8 mouse cellular contexts compared by ENCODE assay signal in the genomic region with DNA sequence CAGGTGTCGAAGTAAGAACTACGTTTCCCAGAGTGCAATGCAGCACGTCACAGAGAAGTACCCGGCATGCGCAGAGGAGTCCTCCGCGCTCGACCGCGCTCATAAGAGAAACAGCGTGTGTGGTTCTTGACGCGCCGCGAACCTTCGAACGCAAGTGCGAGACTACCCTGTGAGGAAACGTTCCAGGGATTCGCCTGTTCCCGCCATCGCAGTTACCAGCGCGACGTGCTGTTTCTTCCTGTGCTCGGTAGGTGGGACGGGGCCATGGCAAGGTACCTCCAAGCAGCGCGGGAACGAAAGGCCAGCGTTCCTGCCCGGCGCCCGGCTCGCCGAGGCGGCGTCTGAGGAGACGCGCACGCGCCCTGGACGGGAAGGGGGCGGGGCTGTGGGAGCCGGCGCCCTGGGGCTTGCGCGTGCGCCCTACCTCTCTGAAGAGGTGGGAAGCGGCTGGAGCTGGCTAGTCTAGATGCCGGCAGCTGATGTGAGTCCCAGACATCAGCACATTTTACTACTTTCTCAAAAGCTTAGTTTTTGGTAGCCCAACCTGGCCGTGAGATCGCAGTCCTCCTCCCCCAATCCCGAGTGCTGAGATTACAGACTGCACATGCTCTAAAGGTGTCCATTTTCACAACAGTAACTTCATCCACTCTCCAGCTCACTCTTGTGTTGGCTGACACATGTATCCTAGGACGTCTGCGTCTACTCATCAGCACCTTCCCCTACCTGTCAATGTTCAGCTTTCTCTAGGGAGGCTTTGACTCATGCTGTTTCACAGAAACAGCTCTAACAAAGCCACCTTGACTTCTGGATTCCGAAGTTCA. TPM values are rescaled to one million over a fixed set of nuclear protein-coding genes. Genes with fewer than 3 reads are reported as not detected.
DNase-seq lines count a peak whose midpoint lies in the region; ATAC-seq and TF ChIP-seq lines count a peak whose summit lies in the region.

A gene (plus strand): TSS at position 79 of the 821 bp plus-strand sequence.

- H3K9me3 ChIP-seq in E14TG2a.4 (ENCODE audit: low read length) = no peaks in the 10 kb centered on the region
- H3K9me3 ChIP-seq in forebrain, embryonic 13.5 days (replicated peaks) = no peaks in the 10 kb centered on the region
- no peaks in the 10 kb centered on the region for H3K9me3 ChIP-seq in liver, postnatal 0 days (ENCODE audit: low read length)
- no peaks in the 10 kb centered on the region for H3K9me3 ChIP-seq in neural tube, embryonic 14.5 days (ENCODE audit: control insufficient read depth, low read length)

- no peak for TF ChIP-seq CTCF in E14TG2a.4 (conservative IDR thresholded peaks at IDR 0.05; ENCODE audit: low read length)
- no peak for TF ChIP-seq CTCF in liver, postnatal 0 days (IDR thresholded peaks at IDR 0.05; ENCODE audit: low read depth)

- H3K27me3 ChIP-seq in E14TG2a.4 (ENCODE audit: insufficient read depth, low read length) = no peaks in the 10 kb centered on the region
- no peaks in the 10 kb centered on the region for H3K27me3 ChIP-seq in forebrain, embryonic 13.5 days
- H3K27me3 ChIP-seq in liver, postnatal 0 days (ENCODE audit: insufficient read depth, low read length) = no peaks in the 10 kb centered on the region
- no peaks in the 10 kb centered on the region for H3K27me3 ChIP-seq in neural tube, embryonic 14.5 days (ENCODE audit: control insufficient read depth, insufficient read depth, low read length)

- TF ChIP-seq EP300 in liver, postnatal 0 days (IDR thresholded peaks at IDR 0.05; ENCODE audit: low read depth) = no peak

- peak within 1 kb of the TSS; percentile 88 for H3K4me3 ChIP-seq in E14TG2a.4 (replicated peaks; ENCODE audit: low read length)
- H3K4me3 ChIP-seq in forebrain, embryonic 13.5 days = peak within 1 kb of the TSS; percentile 62
- H3K4me3 ChIP-seq in liver, postnatal 0 days (ENCODE audit: low read depth, low read length) = peak within 1 kb of the TSS; percentile 60
- H3K4me3 ChIP-seq in neural tube, embryonic 14.5 days (ENCODE audit: low read depth, low read length) = peak within 1 kb of the TSS; percentile 61

- peak within 1 kb of the TSS; percentile 75 for H3K4me2 ChIP-seq in forebrain, embryonic 13.5 days
- peak within 1 kb of the TSS; percentile 83 for H3K4me2 ChIP-seq in liver, postnatal 0 days (ENCODE audit: low read depth, low read length)
- peak within 1 kb of the TSS; percentile 84 for H3K4me2 ChIP-seq in neural tube, embryonic 14.5 days (ENCODE audit: low read depth, low read length)

- peak within 1 kb of the TSS; percentile 74 for H3K9ac ChIP-seq in forebrain, embryonic 13.5 days
- H3K9ac ChIP-seq in liver, postnatal 0 days (replicated peaks) = peak within 1 kb of the TSS; percentile 69
- peak within 1 kb of the TSS; percentile 65 for H3K9ac ChIP-seq in neural tube, embryonic 14.5 days (replicated peaks; ENCODE audit: low read depth, low read length)

- peaks cover 37% of the 10 kb centered on the region for H3K4me1 ChIP-seq in E14TG2a.4 (replicated peaks; ENCODE audit: low read depth, low read length)
- peaks cover 12% of the 10 kb centered on the region for H3K4me1 ChIP-seq in forebrain, embryonic 13.5 days
- H3K4me1 ChIP-seq in liver, postnatal 0 days (ENCODE audit: insufficient read depth) = peaks cover 19% of the 10 kb centered on the region
- no peaks in the 10 kb centered on the region for H3K4me1 ChIP-seq in neural tube, embryonic 14.5 days (ENCODE audit: control insufficient read depth, insufficient read depth, low read length)

- 1% methylated on average over 57 of the region's 57 CpGs for WGBS in forebrain, embryonic 13.5 days
- 1% methylated on average over 57 of the region's 57 CpGs for WGBS in large intestine, adult 2 months
- WGBS in liver, postnatal 0 days (ENCODE audit: insufficient replicate concordance) = 1% methylated on average over 54 of the region's 57 CpGs
- WGBS in neural tube, embryonic 14.5 days = 2% methylated on average over 57 of the region's 57 CpGs

- 0 out of 2 replicates have a peak, but pooled peaks cover 4% of the 10 kb centered on the region for H3K36me3 ChIP-seq in E14TG2a.4 (ENCODE audit: insufficient read depth, low read length)
- H3K36me3 ChIP-seq in forebrain, embryonic 13.5 days (ENCODE audit: poor library complexity, severe bottlenecking) = no peaks in the 10 kb centered on the region
- H3K36me3 ChIP-seq in liver, postnatal 0 days (replicated peaks; ENCODE audit: insufficient read depth, low read length) = no peaks in the 10 kb centered on the region
- no peaks in the 10 kb centered on the region for H3K36me3 ChIP-seq in neural tube, embryonic 14.5 days (ENCODE audit: control insufficient read depth, insufficient read depth, low read length)

- intact Hi-C loops in heart, postnatal 10 days (cut with DNase I) = loop anchor here (10.0 kb wide), 1 partner anchor 465 kb away; no protein-coding TSS in a partner anchor

- peak; percentile 98 for ATAC-seq in forebrain, embryonic 13.5 days
- peak; percentile 97 for ATAC-seq in liver, postnatal 0 days
- ATAC-seq in neural tube, embryonic 14.5 days (ENCODE audit: low read depth) = peak; percentile 97

- peak within 1 kb of the TSS; percentile 94 for H3K27ac ChIP-seq in forebrain, embryonic 13.5 days
- H3K27ac ChIP-seq in liver, postnatal 0 days (ENCODE audit: low read depth) = peak within 1 kb of the TSS; percentile 96
- H3K27ac ChIP-seq in neural tube, embryonic 14.5 days (ENCODE audit: low read depth, low read length) = peak within 1 kb of the TSS; percentile 92

- DNase-seq in c-Kit-positive CD71-positive TER-119-positive erythroid progenitor cells, embryonic 14.5 days (ENCODE audit: low spot score) = peak; percentile 88
- DNase-seq in heart, postnatal 10 days = peak; percentile 95 to 96
- DNase-seq in large intestine, adult 2 months (ENCODE audit: low read depth, low spot score) = no peak
- DNase-seq in liver, postnatal 0 days = peak; percentile 93
- DNase-seq in testis, postnatal 10 days (ENCODE audit: low spot score) = peak; percentile 97

RNA-seq across cellular contexts. Expression of the gene that starts here (rescaled TPM):
- polyA plus RNA-seq in forebrain, embryonic 13.5 days (2015; fragmentation: Nextera tagmentation; extraction: Ambion mirVana) = 57.3 and 64.6 TPM in 2 replicates
- total RNA-seq in heart, postnatal 10 days (2021) = 10 to 100 TPM; 26.0 to 32.0 TPM
- 27.6 and 30.2 TPM in 2 replicates for polyA plus RNA-seq in large intestine, adult 2 months (2012; rRNA removed)
- polyA plus RNA-seq in liver, postnatal 0 days (2015; fragmentation: Nextera tagmentation; extraction: Ambion mirVana) = 22.7 and 22.8 TPM in 2 replicates
- polyA plus RNA-seq in neural tube, embryonic 14.5 days (2014; fragmentation: Nextera tagmentation; extraction: Ambion mirVana) = 58.0 and 61.5 TPM in 2 replicates
